Mouse (Mus musculus) cerebellum, postnatal 14 days (tissue): ENCODE measurements around the gene Gm47969.
A peak's percentile ranks its signal among the peaks of the same experiment; 100 is the strongest.
"Not testable (repeated sequence)": the region's sequence is repeated elsewhere in the genome, so short reads cannot be mapped to it uniquely, and the experiment has no call there.

Experiments used
- DNase-seq, 2 experiments: peaks; one replicate each; pipeline ENCODE4 v3.0.0; 2021; ENCODE audit warnings: mixed read lengths in 2 of 2

Gm47969 gene

DNA sequence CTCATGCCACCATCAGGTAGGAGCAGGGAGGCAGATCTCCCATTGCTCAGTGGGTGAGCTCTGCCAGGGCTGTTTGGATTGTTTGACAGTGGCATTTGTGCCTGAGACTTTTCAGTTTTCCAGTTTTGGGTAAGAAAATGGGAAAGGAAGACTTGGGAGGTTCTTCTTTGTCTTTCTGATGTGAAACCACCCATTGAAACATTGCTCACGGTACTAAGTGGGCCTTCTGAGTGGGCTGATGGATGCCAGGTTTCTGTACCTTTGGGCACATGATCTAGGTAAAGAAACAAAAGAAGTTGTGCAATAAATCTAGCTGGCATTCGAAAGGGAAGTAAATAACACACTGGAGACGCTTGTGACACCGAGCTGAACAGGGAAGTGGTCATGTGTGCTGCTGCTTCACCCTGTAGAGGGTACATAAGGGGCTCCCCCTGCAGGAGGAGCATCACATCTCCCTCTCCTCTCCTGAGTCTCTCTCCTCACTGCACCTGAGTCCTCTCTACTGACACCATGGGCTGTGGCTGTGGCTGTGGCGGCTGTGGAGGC, at the start of gene Gm47969:
TSS of gene Gm47969 (plus strand) at position 51 of the 546 bp plus-strand sequence.
- DNase-seq, result no peak

DNA sequence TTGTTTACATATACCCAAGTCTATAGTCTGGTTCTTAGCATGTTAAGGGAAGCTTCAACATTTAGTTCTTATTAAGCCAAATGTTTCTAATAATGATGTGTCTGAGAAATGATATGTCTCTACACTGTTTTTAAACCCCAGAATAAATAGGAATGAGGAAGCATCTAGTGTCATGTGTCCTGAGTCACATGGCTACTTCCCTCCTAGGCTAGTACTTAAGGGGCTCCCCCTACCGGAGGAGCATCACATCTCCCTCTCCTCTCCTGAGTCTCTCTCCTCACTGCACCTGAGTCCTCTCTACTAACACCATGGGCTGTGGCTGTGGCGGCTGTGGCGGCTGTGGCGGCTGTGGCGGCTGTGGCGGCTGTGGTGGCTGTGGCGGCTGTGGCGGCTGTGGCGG, 44.4 kb upstream of the Gm47969 start, which contains the start of gene Gm47959:
TSS of gene Gm47959 (plus strand) at position 243 of the 400 bp plus-strand sequence.
- not testable (repeated sequence) for DNase-seq

DNA sequence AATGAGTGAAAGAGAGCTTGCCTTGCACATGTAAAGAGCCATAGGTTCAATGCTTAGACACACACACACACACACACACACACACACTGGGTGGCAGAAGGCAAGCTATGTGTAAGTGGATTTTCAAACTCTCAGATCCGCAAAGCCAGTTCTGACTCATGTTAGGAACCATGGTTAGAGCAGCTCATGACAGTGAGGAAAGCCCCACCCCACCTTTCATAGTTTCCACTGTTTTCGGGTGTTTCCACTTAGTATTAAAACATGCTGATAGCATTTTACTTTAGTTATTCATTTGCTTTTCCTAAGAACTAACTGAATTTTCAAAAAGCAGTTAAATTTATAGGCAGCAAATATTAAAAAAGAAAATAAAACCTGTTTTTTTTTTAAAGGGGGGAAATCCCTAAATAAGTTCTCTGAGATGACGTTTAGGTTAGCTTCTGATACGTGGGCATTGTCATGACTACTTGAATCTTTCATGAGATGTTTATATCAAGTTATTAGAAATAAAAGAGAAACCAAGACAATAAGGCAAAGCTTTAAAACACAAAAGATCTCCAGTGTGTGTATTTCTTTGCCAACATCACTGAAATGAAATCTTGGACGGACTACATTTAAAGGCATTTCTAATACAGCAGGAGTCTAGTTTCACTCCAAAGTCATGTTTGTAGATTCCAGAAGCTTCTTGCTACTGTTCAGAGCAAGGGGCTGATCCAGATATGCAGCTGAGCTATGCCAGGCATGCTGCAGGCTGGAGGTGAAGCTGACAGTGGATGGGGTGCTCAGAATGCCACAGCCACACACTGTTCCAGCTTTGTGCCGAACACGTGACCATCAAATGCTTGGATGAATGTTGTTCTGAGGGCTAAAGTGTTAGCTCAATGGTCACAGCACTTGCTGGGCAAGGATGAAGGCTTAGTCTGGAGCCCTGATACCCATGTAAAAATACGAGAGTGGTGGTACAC, 38.2 kb upstream of the Gm47969 start:
- DNase-seq, result no peak

DNA sequence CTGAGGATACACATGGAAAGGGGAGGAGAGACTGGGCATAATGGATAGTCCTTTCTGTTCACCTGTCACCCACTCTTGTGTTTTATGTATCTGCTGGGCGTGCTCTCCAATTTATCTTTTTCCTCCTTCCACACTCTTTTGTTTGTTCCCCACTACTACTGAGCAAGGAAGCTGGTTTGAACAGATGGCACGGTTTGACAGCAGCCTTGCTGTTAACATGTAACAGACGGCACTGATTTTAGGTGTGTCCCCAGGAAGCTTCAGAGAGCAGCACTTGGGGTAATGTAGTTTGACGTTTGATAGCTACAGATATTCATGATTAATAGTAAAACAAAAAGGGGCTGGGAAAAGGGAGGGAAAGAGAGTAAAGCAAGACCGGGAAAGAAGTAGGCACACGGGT, 37.3 kb upstream of the Gm47969 start:
- no peak for DNase-seq

DNA sequence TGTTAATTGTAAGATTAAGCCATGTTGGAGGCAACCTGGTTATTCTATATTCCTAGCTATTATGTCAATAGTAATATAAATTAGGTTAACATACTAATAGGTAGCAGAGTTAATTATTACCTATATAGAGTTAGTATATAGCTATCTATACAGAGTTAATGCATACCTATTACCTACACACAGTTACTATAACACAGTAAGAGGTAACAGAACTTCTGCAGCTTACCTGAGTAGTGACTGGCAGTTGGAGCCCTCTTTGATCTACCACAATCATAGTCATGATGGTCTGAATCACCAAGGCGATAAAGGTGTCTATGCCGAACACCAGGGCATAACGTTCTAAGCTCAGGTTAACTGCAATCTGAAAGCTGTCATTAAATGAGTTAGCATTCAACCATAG, 30.3 kb upstream of the Gm47969 start:
- no peak for DNase-seq

DNA sequence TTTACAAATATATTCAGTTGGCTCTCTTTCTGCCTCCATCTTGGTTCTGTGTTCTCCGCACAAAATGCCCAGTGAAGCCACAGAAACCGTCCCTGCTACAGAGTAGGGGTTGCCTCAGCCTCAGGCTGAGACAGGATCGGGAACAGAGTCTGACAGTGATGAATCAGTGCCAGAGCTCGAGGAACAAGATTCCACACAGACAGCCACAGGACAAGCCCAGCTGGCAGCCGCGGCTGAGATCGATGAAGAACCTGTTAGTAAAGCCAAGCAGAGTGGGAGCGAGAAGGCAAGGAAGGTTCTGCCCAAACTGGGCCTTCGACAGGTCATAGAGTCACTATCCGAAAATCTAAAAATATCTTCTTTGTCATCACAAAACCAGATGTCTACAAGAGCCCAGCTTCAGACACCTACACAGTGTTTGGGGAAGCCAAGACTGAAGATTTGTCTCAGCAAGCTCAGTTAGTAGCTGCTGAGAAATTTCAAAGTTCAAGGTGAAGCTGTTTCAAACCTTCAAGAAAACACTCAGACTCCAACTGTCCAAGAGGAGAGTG, 29.3 kb upstream of the Gm47969 start:
- DNase-seq, result no peak

DNA sequence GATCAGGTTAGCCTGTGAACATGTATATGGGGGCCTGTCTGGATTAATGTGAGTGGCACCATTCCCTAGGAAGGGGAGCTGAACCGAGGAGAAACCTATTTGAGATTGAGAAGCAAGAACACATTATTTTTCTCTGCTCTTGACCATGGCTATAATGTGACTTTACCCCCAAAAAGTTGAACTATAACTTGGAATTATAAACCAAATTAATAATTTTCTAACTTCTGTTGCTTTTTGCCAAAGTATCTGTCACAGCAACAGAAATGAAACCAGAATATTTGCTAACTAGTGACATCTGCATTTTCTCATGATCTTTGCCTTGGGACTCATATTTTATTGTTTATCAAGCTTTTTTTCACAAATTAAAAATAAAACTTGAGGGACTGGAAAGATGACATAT, 28.2 kb upstream of the Gm47969 start:
- DNase-seq, result no peak

DNA sequence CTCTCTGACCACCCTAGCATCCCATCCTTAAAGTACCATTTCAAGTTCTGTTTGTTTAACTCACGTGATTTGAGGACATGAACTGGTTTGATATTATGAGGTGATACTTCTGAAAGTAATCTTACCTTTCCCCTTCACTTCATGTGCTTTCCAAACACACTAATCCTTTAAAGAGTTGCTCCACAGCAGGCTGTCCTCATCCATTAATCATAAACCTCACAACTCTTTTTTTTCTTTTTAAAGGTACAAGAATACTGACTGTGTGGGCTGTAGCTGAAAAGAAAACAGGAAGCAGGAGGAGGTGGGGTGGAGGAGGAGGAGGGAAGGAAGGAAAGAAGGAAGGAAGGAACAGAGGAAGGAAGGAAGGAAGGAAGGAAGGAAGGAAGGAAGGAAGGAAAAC, 12.8 kb upstream of the Gm47969 start:
- DNase-seq, result no peak

DNA sequence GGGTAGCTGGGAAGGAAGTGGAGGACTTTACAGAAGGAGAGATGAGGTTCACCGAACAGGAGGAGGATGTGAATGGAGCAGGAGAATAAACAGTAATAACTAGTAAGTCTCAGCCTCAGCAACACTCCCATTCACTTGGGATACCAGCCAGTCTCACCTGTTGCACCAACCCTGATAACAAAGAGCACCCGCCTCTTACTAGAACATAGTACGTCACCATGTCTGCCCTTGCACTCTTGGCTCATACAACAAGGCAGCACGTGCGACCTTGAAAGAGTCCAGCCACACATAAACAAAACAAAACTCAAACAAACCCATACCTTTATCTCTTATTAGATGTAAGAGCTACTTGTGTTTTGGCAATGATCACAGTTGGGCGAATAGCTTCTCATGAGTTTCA, 12.2 kb upstream of the Gm47969 start:
- DNase-seq, result no peak

DNA sequence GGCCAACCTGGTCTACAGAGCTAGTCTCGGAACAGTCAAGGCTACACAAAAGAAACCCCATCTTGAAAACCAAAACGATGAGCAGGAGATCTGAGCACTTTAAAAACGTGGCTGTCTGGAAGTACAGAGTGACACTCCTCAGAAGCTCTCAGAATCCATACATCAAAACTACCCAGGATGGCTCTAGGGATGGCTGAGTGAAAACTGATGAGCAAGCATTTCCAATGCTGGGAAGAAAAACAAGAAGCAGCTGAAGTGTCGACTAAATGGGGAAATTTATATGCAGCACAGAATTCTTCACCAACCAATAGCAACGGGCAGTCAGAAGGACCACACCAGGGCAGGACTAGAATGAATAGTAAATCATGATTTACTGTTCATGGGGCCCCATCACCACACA, 10.2 kb upstream of the Gm47969 start:
- no peak for DNase-seq

DNA sequence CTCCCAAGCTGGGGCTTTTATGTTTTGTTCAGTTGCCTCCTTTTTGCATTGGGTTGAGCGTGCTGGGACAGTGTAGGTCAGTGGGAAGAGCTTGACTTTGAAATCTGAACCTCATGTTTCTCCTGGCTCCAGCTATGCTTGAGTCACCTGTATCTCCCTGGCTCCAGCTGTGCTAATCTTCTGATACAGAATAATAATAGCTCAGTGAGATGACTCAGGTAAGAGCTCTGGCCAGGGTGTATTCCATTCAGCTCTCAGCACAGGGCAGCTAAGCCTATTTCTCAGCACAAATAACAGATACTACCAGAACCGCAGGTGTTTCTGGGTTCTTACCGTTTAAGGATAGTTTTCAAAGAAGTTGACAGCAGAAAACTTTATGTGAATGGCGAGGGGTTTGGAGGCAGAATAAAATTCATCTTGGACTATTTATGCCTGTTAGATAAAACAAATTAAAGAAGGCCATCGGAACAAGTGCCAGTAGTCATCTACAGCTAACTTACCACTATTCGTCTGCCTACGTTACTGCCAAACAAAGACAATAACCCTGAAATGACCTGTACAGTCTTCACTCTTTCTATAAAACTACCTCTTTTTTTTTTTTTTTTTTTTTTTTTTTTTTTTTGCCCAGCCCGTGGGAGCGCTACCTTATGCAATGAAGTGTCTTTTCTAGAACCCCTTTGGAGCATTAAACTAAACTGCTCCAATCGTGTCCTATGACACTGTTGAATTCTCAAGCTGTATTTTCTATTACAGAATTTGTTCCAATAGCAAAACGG, 7.7 kb upstream of the Gm47969 start:
- DNase-seq, result no peak

DNA sequence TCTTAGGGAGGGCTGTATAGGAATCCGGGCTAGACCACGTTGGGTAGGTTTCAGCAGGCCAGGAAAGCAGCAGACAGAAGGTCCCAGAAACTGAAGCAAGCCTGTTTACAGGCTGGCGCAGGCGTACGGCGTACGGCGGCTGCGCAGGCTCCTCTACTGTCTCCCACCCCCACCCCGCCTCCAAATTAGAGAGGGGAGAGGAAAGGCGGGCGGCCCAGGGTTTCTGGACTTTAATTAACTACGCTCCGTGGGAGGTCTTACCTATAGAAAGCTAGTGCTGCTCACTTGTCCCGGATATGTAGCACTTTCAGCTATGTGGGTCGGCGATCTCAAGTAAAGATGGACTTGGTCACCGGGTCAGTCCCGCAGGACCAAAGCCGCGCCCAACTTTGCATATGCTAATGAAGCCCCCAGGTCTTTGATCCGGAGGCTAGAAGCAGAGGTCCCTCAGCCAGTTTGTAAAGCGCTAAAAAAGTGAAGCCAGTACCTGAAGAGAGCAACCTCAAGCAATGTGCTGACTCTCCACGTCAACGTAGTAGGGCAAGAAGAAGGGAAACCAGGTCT, 6.5 kb upstream of the Gm47969 start, which contains the start of gene Slc19a3:
TSS of gene Slc19a3 (minus strand) at position 340 of the 564 bp plus-strand sequence.
- DNase-seq, result peak; percentile 31 to 50

DNA sequence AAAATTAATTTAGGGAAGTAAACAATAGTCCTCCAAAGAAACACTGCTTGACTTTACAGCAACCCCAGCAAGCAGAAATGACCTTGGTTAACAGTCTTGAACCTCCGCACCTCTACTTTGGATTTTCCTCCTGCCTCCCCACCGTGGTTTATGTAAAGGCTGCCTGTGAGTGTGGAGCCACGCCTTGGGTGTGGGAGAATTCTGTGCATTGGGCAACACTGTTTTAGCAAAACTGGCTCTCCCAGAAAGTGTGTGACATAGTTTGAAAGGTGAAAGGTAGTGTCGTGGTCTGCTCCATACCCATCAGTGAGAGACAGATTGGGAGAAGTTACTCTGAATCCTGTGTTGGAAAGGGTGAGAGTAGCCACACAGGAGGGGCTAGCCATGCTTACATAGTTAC, 5.7 kb upstream of the Gm47969 start:
- DNase-seq, result no peak

DNA sequence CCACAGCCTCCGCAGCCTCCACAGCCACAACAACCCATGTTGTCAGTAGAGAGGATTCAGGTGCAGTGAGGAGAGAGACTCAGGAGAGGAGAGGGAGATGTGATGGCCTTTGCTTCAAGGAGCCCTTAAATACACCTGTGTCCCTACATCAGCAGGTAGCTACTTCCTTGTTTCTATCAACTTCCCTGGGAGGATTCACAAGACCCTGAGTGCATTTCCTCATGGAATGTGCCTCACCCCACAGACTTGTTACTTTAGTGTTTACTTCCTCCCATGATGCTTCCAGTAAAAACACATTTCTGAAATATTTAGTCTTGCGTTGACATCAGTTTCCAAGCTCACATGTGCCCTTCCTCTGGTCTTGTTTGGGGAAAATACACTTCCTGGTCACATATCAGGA, 2.4 kb upstream of the Gm47969 start, which contains the start of gene Krtap28-10:
TSS of gene Krtap28-10 (minus strand) at position 101 of the 400 bp plus-strand sequence.
- DNase-seq, result no peak

DNA sequence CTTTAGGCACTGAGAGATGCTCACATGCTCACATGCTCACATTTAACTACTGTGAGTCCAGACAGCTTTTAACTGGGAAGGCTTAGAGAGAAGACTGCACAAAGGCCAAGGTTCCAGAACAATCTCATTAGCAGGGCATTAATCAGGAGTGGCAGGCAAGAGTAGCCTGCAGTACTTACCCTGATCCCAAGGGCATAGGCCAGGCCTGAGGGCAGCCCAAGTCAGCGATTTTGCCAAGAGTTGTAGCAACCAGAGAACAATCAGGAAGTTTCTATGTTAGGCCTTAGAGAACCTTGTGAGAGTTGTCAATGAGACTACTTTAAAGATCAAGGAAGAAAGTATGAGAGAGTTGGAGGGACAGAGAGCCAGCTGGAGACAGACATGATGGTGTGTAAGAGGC, 13.7 kb downstream of the Gm47969 start:
- DNase-seq, result no peak

DNA sequence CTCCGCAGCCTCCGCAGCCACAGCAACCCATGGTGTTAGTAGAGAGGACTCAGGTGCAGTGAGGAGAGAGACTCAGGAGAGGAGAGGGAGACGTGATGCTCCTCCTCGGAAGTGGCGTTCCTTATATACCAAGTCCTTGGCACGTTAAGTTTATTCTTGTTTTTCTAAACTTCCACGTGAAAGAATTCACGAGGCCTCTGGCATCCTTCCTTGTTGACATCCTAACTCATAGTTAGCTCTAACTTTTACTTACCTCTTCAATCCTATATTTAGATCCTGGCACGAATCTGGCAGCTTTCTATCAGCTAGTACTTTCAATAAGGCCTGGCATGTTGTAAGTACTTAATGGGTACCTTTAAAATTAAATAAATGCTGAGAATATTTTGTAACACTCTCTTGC, 14.5 kb downstream of the Gm47969 start, which contains the start of gene A030005K14Rik:
TSS of gene A030005K14Rik (minus strand) at position 101 of the 400 bp plus-strand sequence.
- no peak for DNase-seq

DNA sequence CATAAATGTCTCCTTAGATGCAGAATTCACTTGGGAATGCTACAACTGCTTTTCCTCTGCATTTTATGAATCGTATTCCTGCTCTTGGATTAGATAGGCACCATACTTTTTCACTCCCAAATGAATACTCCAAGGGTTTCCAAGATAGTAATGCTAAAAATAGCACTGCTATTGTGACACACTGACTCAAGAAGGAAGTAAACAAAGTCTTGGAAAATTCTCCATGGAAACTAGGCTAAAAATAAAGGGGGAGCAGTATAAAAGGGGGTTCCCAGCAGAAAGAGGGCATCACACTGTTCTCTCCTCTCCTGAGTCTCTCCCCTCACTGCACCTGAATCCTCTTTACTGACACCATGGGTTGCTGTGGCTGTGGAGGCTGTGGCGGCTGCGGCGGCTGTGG, 15.9 kb downstream of the Gm47969 start, which contains the start of gene Krtap28-13:
TSS of gene Krtap28-13 (plus strand) at position 288 of the 400 bp plus-strand sequence.
- no peak for DNase-seq

DNA sequence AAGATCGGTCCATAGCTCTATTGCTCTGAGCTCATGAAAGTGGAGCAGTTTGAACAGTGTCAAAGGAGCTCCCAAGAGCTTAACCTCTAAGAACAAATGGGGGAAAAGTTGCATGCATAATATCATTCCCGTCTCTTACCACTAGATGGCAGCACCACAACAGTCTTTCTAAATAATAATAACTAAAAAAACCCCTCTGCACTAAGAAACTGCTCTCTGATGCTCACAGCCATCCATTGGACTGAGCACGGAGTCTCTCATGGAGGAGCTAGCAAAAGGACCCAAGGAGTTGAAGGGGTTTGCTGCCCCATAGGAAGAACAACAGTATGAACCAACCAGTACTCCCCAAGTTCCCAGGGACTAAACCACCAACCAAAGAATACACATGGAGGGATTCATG, 20.1 kb downstream of the Gm47969 start:
- peak; percentile 21 to 24 for DNase-seq

DNA sequence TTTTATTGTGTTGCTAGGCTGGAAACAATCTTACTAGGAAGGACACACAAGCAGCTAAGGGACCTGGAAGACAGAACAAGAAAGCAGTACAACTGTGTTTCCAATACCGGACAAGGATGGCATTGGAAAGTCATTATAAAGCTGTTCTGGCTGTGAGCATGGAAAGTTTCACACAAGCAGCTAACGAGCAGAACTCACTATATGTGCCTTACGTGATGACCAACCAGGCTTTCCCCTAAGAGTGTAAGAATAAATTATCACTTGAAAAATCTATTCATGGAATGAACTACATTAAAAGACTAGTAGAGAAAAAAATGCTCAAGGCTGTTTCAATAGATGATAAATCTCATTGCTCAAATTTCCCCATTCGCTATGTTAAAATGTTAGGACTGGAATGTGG, 21.8 kb downstream of the Gm47969 start:
- no peak for DNase-seq

DNA sequence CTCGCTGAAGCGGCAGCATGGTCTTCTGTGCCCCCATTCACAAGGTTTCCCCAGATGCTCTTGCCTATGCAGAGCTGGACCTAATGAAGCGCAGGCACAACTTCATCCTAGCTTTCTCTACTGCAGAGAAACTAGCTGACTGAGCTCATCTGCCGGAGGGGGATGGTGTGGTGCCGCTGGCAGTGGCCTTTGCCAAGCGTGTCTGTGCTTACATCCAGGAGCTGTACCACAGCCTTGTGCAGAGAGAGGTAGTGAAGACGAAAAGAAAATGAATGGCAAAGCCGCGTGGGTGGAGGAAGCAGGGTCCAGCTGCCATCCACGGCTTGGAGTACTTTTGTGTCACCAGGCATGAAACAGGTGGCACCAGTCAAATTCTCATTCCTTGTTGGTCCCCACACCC, 22.5 kb downstream of the Gm47969 start:
- DNase-seq, result peak; percentile 10 to 13

DNA sequence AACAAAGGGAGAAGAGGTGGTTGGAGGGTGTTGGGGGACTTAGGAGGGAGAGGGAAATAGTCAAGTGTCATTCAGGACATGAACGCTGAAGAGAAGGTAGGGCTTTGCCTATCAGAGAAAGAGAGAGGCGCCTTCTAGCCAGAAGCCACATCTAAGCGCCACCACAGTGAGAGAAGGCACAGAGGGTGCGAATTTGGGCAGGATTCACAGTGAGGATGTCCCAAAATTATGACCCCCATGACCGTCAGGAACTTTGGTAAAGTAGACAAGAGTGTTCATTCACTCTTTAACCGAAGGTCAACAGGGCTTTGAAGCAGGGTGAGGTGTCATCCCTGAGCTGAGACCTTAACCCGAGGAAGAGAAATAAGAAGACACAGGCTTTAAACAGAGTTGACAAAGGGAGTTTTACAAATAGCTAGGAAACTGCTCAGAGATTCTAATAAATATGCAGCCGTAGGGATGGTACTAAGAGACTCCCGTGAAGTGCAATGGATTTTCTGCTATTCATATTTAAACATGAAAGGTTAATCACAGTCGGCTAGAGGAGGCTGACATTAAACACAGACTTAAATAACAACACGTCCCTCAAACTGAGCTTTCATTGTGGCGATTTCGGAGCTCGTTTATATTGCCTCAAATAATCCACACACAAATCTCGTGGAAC, 30.9 kb downstream of the Gm47969 start:
- DNase-seq, result no peak
